Mouse (Mus musculus): ENCODE results near the gene Slc13a5.

Gene Slc13a5

DNA sequence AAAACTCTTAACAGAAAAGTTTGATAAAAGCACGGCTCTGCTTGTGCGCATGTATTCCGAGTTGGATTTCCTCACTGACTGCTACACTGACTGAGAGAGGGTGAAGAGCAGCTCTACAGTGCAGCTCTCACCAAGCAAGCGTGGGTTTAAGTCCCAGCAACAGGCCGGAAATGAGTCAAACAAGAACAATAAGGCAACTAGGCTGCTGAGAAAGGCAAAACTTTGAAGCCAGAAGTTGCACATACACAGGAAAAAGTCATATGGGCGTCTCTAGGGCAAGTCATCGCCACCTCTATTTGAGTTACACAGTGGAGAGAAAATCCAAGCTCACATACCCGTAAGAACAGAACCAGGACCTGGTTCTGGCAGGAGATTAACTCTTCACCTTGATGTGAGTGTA lies 70.5 kb downstream of the Slc13a5 start:
- DNase-seq = no peak

DNA sequence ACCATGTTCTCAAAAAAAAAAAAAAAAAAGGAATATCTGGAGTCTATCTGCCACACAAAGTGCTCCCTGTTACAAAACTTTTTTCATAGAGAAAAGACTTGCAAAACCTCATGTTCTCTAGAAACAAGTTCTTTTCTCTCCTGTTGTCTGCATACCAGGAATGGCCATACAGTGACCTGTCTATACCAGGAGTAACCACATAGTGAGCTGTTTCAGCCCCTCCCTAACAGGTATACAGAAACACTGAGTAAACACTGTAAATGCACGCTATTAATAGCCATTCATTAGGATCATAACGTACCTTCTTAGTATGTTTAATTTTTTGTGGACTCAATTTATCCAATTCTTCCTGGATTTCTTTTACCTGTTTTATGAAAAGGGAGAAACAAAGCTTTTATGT lies 72.8 kb downstream of the Slc13a5 start:
- no peak for DNase-seq

Measured in thymus, postnatal 36 days (tissue).